Mouse (Mus musculus): Measurements from ENCODE around the gene Mapk8ip2. TPM values are rescaled to one million over a fixed set of nuclear protein-coding genes. Genes with fewer than 3 reads are reported as not detected.

Mapk8ip2 gene
- total RNA-seq, 2 experiments from 2014 or later = 248 to 284 TPM

GRCm38 (mm10) chr15:89452906-89453864 lies 528 bp upstream of the Mapk8ip2 start:
- no peak for DNase-seq

GRCm38 (mm10) chr15:89454857-89455256 lies 1.1 kb downstream of the Mapk8ip2 start:
- DNase-seq = no peak

GRCm38 (mm10) chr15:89455642-89456041 lies 1.9 kb downstream of the Mapk8ip2 start:
- no peak for DNase-seq

- DNase-seq = no peak
Observed at GRCm38 (mm10) chr15:89458942-89459341, 5.2 kb downstream of the Mapk8ip2 start.

- DNase-seq = no peak
Observed at GRCm38 (mm10) chr15:89459821-89460220, 6.1 kb downstream of the Mapk8ip2 start.

- DNase-seq = no peak
Observed at GRCm38 (mm10) chr15:89460298-89460697, 6.6 kb downstream of the Mapk8ip2 start.

- DNase-seq = no peak
Observed at GRCm38 (mm10) chr15:89461321-89461720, 7.6 kb downstream of the Mapk8ip2 start.

- no peak for DNase-seq
Observed at GRCm38 (mm10) chr15:89462176-89462575, 8.5 kb downstream of the Mapk8ip2 start.

- DNase-seq = no peak
Observed at GRCm38 (mm10) chr15:89463334-89464235, 9.9 kb downstream of the Mapk8ip2 start.

- no peak for DNase-seq
Observed at GRCm38 (mm10) chr15:89465052-89465451, 11.3 kb downstream of the Mapk8ip2 start.

GRCm38 (mm10) chr15:89468577-89468976 lies 14.9 kb downstream of the Mapk8ip2 start:
- no peak for DNase-seq

- no peak for DNase-seq
Observed at GRCm38 (mm10) chr15:89471476-89471875, 17.8 kb downstream of the Mapk8ip2 start.

GRCm38 (mm10) chr15:89473370-89473769 lies 19.7 kb downstream of the Mapk8ip2 start:
- DNase-seq = no peak

- DNase-seq = no peak
Observed at GRCm38 (mm10) chr15:89473921-89474320, 20.2 kb downstream of the Mapk8ip2 start.

- no peak for DNase-seq
Observed at GRCm38 (mm10) chr15:89474596-89475292, 21.0 kb downstream of the Mapk8ip2 start.

GRCm38 (mm10) chr15:89475293-89475600 lies 21.5 kb downstream of the Mapk8ip2 start:
- DNase-seq = no peak

- peak; percentile 93 to 94 for DNase-seq
Observed at GRCm38 (mm10) chr15:89475611-89476474, 22.1 kb downstream of the Mapk8ip2 start.

- no peak for DNase-seq
Observed at GRCm38 (mm10) chr15:89476475-89476815, 22.7 kb downstream of the Mapk8ip2 start.

- DNase-seq = no peak
Observed at GRCm38 (mm10) chr15:89477091-89477491, 23.4 kb downstream of the Mapk8ip2 start, which contains the start of gene Arsa. Gene Arsa, minus strand, starts transcription at chr15:89477425.

GRCm38 (mm10) chr15:89477806-89478205 lies 24.1 kb downstream of the Mapk8ip2 start:
- DNase-seq = no peak

- DNase-seq = no peak
Observed at GRCm38 (mm10) chr15:89478622-89479021, 24.9 kb downstream of the Mapk8ip2 start.

- no peak for DNase-seq
Observed at GRCm38 (mm10) chr15:89480584-89480983, 26.9 kb downstream of the Mapk8ip2 start.

Measured in layer of hippocampus, postnatal 36 days (tissue).